Mouse (Mus musculus): ENCODE data around the gene P4htm. TPM values are rescaled to one million over a fixed set of nuclear protein-coding genes. Genes with fewer than 3 reads are reported as not detected.
A peak's percentile ranks its signal among the peaks of the same experiment; 100 is the strongest.

Gene P4htm
- total RNA-seq, 1 experiment from 2014 or later = 0.58 TPM

DNA sequence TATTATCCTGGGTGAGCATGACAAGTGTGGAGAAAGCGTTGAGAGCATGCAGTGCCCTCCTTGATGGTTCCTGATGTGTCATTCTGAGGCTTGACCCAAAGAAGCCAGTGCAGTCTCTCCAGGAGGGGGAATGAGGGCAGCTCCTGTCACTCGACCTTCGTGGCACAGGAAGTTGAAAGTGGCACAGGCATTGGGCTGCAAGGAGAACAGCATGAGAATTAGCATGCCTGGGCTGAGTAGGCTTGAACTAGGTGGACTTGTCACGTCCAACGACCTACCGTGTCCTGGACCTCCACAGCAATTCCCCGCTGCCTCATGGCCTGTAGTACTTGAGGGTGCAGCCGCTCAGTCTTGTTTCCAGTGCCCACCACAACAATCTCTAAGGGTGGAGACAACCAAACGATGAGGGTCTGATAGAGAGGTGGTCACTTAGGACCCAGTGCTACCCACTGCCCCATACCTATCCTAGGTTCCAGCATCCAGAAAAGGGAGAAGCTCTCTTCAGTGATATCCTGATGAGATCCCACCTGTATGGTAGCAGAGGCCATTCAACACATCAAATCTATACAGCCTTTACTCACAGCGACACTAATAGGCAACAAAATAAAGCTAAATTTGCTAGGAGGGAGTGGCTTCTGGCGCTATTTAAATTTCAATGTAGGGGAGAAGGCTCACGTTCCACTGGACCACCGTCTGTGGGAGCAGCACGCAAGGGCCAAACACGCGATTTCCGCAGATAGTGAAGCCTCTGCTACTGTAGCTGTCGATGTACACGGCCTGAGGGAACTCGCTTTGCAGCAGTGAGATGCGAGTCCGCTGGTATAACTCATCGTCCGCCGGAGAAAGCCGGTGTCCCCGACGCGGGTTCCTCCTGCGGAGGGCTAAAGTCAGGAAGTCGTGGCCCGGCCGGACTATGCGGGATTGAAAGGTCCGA, 31.3 kb downstream of the P4htm start:
- ATAC-seq (ENCODE audit: extremely low read depth, insufficient number of reproducible peaks, low FRiP score, poor library complexity, severe bottlenecking) = no peak

DNA sequence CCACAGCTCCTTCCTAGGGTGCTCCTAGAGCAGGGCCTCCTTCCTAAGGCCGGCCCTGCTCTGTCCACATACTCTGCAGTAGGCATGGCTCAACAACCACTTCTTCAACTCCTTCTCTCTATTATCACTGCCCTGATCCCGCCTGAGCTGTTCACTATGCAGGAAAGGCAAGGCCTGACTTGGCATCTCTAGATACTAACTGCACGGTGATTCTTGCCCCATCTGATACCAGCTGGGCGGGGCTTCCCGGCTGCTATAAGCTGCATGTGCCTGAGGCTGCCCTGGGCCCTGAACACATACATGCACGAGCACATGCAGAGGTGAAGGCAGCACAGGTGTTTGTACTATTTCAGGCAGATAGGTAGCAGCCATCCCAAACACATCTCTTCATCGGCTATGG, 33.3 kb downstream of the P4htm start:
- no peak for ATAC-seq (ENCODE audit: extremely low read depth, insufficient number of reproducible peaks, low FRiP score, poor library complexity, severe bottlenecking)

DNA sequence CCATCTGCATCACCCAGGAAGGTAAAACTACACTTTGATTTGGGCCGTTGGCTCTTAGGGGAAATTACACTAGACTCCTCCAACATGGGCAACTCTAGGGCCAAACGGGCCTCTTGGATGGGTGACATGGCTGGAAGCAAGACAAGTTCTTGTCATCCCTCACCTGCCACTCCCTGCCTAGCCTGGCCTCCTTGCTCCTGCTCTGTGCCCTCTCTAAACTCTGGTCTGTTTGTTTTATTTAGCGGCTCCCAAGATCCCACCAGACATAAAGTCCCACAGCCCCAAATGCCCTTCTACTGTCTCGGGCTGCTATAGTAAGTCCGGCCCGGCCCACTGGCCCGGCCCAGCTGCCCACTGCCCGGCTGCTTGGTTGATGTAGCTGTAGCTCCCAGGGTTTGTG, 33.8 kb downstream of the P4htm start:
- no peak for ATAC-seq (ENCODE audit: extremely low read depth, insufficient number of reproducible peaks, low FRiP score, poor library complexity, severe bottlenecking)

DNA sequence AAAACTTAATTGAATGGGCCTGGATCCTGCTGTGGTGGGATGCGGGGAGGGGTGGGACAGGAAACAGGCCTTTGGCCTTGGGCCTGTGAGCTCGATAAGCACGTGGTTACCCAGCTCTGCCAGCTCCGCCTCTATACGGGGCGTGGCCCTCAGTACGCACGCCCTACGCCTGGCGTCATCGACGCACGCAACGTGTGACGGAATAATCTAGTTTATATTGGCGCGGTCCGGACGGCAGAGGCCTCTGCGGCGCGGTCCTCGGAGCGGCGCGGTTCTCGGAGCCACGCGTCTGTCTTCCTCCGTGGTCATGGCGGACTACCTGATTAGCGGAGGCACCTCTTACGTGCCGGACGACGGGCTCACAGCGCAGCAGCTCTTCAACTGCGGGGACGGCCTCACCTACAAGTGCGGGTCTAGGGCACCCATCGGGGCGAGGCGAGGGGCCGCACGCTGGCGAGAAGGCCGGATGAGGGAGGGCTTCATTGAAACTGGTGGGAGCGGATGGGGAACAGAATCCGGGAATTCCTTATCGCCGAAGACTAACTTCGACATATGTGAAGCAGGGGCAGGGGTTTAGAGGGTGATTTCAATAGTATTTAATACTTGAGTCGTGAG, 37.1 kb downstream of the P4htm start, which contains the start of gene Impdh2:
TSS of gene Impdh2 (plus strand) at position 60 of the 615 bp plus-strand sequence.
- peak; percentile 96 for ATAC-seq (ENCODE audit: extremely low read depth, insufficient number of reproducible peaks, low FRiP score, poor library complexity, severe bottlenecking)

DNA sequence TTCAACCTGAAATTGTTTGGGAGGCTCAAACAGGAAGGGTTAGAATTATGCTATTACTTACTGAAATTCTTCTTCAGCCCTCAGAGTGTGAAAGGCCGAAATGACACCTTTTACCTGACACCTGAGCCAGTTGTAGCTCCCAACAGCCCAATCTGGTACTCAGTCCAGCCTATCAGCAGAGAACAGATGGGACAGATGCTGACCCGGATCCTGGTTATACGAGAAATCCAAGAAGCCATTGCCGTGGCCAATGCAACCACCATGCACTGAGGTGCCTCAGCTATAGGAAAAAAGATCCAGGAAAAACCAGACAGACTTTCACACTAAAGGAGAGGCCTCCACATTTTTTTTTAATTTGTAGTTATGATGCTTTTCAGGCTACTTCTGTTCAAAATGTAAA, 38.3 kb downstream of the P4htm start:
- ATAC-seq (ENCODE audit: extremely low read depth, insufficient number of reproducible peaks, low FRiP score, poor library complexity, severe bottlenecking) = no peak

DNA sequence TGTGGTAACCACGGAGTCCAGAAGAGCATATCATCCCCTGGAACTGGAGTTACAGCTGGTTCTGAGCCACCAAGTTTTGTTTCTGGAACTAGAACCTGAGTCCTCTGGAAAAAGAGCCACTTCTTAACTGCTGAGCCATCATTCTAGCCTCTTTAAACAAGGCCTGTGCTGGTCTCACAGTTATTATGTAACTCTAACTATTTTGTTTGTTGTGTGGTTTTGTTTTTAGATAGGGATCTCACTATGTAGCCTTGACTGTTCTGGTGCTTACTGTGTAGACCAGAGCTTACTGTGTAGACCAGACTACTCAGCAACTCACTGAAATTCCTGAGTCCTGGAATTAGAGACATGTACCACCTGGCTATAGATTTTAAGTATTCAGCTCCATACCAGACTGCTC, 50.6 kb downstream of the P4htm start:
- ATAC-seq (ENCODE audit: extremely low read depth, insufficient number of reproducible peaks, low FRiP score, poor library complexity, severe bottlenecking) = no peak

DNA sequence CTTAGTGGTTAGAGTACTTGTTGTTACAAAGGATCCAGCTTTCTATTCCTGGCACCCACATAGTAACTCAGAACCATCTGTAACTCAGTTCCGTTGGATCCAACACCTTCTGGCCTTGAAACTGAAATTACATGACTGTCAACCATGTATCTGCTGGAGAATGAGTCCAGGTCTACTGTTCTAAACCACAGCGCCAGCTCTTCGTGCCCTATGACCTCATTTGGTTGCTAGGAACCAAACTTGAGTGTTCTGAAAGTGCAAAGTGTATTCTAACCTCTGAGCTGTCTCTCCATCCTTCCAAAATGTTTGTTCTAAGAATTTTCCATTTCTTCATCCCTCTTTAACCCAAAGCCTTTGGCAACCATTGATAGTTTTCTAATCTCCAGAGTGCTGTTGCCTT, 51.5 kb downstream of the P4htm start:
- no peak for ATAC-seq (ENCODE audit: extremely low read depth, insufficient number of reproducible peaks, low FRiP score, poor library complexity, severe bottlenecking)

DNA sequence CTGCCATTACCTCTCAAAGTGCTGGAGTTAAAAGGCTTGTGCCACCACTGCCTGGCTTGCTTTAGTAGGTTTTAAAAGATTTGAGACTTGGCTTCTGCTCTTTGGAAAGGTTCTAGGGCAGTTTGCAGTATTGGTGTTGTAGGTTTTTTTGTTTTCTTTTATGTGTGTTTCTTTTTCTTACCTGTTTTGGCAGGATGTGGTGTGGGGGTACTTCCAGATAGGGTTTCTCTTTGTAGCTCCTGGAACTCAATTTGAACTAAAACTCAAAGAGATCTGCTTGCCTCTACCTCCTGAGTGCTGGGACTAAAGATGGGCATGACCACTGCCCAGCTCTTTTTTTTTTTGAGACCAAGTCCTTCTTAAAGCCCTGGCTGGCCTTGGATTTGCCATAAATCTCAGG, 56.6 kb downstream of the P4htm start:
- no peak for ATAC-seq (ENCODE audit: extremely low read depth, insufficient number of reproducible peaks, low FRiP score, poor library complexity, severe bottlenecking)

DNA sequence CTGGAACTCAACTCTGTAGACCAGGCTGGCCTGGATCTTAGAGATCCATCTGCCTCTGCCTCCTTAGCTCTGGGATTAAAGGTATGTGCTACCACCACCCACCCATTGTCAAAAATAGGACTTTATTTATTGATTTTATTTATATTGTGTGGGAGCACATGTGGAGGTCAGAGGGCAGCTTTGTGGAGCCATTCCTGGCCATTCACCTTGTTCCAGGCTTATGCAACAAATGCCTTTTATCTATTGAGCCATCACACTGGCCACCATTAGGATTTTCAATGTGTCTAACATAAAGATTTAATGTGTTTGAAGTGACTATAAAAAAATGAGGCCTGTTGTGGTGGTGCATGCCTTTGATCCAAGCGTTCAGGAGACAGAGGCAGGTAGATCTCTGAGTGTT, 66.0 kb downstream of the P4htm start:
- ATAC-seq (ENCODE audit: extremely low read depth, insufficient number of reproducible peaks, low FRiP score, poor library complexity, severe bottlenecking) = no peak

DNA sequence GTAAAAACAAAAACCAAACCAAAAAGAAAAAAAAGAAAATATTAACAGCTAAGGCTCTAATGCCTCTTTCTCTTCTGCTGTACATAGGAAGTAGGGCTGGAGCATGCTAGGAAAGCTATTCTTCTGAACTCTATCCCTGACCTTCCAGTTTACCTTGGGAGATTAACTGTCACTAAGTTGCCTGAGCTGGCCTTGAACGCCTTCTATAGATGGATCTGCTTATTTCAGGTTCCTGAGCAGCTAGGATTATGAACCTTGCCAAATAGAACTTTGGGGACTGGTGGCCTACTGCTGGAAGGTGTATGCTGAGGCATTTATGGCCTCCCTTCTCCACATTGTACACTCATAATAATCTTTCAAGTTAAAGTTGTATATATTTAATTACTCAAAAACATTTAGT, 66.5 kb downstream of the P4htm start:
- no peak for ATAC-seq (ENCODE audit: extremely low read depth, insufficient number of reproducible peaks, low FRiP score, poor library complexity, severe bottlenecking)

Other genes starting within 250 kb of the P4htm start
- 140 and 154 TPM in 2 replicates for gene Usp4, start 249.8 kb downstream of the P4htm start, total RNA-seq (2017)
- 3.0 and 9.3 TPM in 2 replicates for gene 1700102P08Rik, start 204.9 kb downstream of the P4htm start, total RNA-seq (2017)
- gene Ccdc36, start 169.2 kb downstream of the P4htm start, total RNA-seq (2017) = not detected in 2 replicates
- not detected in 2 replicates for gene BC048562, start 161.2 kb downstream of the P4htm start, total RNA-seq (2017)
- 15.7 and 19.8 TPM in 2 replicates for gene Ccdc71, start 137.1 kb downstream of the P4htm start, total RNA-seq (2017)
- 2.9 and 5.7 TPM in 2 replicates for gene Klhdc8b, start 136.1 kb downstream of the P4htm start, total RNA-seq (2017)
- gene Lamb2, start 117.9 kb downstream of the P4htm start, total RNA-seq (2017) = not detected in 2 replicates
- gene Usp19, start 107.1 kb downstream of the P4htm start, total RNA-seq (2017) = 105 and 106 TPM in 2 replicates
- gene Qars, start 90.0 kb downstream of the P4htm start, total RNA-seq (2017) = 97.9 and 119 TPM in 2 replicates
- gene Qrich1, start 80.9 kb downstream of the P4htm start, total RNA-seq (2017) = 158 TPM in 2 replicates
- 61.0 and 75.5 TPM in 2 replicates for gene Impdh2, start 37.4 kb downstream of the P4htm start, total RNA-seq (2017)
- gene Ndufaf3, start 30.2 kb downstream of the P4htm start, total RNA-seq (2017) = 15.5 and 17.0 TPM in 2 replicates
- 70.9 and 104 TPM in 2 replicates for gene Dalrd3, start 27.8 kb downstream of the P4htm start, total RNA-seq (2017)
- gene Wdr6, start 18.9 kb downstream of the P4htm start, total RNA-seq (2017) = 12.8 and 15.6 TPM in 2 replicates
- 135 and 143 TPM in 2 replicates for gene Arih2, start 51.7 kb upstream of the P4htm start, total RNA-seq (2017)
- 39.0 and 43.9 TPM in 2 replicates for gene Slc25a20, start 64.4 kb upstream of the P4htm start, total RNA-seq (2017)
- 5.0 and 8.2 TPM in 2 replicates for gene Prkar2a, start 91.6 kb upstream of the P4htm start, total RNA-seq (2017)
- 70.6 and 87.9 TPM in 2 replicates for gene Ip6k2, start 186.1 kb upstream of the P4htm start, total RNA-seq (2017)
- 9.7 and 11.3 TPM in 2 replicates for gene Nckipsd, start 210.7 kb upstream of the P4htm start, total RNA-seq (2017)
- 2.1 and 2.5 TPM in 2 replicates for gene Celsr3, start 228.7 kb upstream of the P4htm start, total RNA-seq (2017)